Mouse (Mus musculus) kidney, adult 9 months (tissue): ENCODE data around the gene Aff4.

Experiments
- DNase-seq: peaks from one replicate; pipeline ENCODE4 v3.0.0; 2022

Gene Aff4

GRCm38 (mm10) chr11:53430300-53430669 lies 79.7 kb downstream of the Aff4 start:
- DNase-seq, result no peak

GRCm38 (mm10) chr11:53430670-53431346 lies 80.2 kb downstream of the Aff4 start, which contains the start of the genes Uqcrq and Gdf9:
Gene Uqcrq, minus strand, starts transcription at chr11:53430831.
Gene Gdf9, plus strand, starts transcription at chr11:53431023.
- peak; percentile 100 for DNase-seq

GRCm38 (mm10) chr11:53431347-53432056 lies 80.9 kb downstream of the Aff4 start:
- DNase-seq, result no peak

GRCm38 (mm10) chr11:53433057-53433456 lies 82.4 kb downstream of the Aff4 start:
- DNase-seq, result no peak

- DNase-seq, result no peak
These were observed 84.9 kb downstream of the Aff4 start for GRCm38 (mm10) chr11:53435504-53435903.

- no peak for DNase-seq
These were observed 85.7 kb downstream of the Aff4 start for GRCm38 (mm10) chr11:53436338-53436737.

GRCm38 (mm10) chr11:53441921-53442320 lies 91.3 kb downstream of the Aff4 start:
- no peak for DNase-seq

GRCm38 (mm10) chr11:53443861-53444260 lies 93.2 kb downstream of the Aff4 start:
- peak; percentile 70 for DNase-seq

- DNase-seq, result no peak
These were observed 94.9 kb downstream of the Aff4 start for GRCm38 (mm10) chr11:53445562-53445961.

GRCm38 (mm10) chr11:53446183-53446582 lies 95.5 kb downstream of the Aff4 start:
- DNase-seq, result no peak

- no peak for DNase-seq
These were observed 97.4 kb downstream of the Aff4 start for GRCm38 (mm10) chr11:53447996-53448395.

GRCm38 (mm10) chr11:53448529-53448928 lies 97.9 kb downstream of the Aff4 start:
- peak; percentile 91 for DNase-seq

- no peak for DNase-seq
These were observed 99.6 kb downstream of the Aff4 start for GRCm38 (mm10) chr11:53450070-53450705.

GRCm38 (mm10) chr11:53451361-53451760 lies 100.7 kb downstream of the Aff4 start:
- DNase-seq, result no peak

GRCm38 (mm10) chr11:53452396-53452795 lies 101.8 kb downstream of the Aff4 start:
- peak; percentile 70 for DNase-seq

- DNase-seq, result no peak
These were observed 102.4 kb downstream of the Aff4 start for GRCm38 (mm10) chr11:53453031-53453430.

- peak; percentile 73 for DNase-seq
These were observed 106.1 kb downstream of the Aff4 start, which contains the start of the genes Gm10447 and Shroom1 for GRCm38 (mm10) chr11:53456474-53457371. Gene Gm10447, minus strand, starts transcription at chr11:53457110. Gene Shroom1, plus strand, starts transcription at chr11:53457205.

GRCm38 (mm10) chr11:53457372-53457954 lies 106.8 kb downstream of the Aff4 start:
- peak; percentile 44 for DNase-seq

- DNase-seq, result no peak
These were observed 108.4 kb downstream of the Aff4 start for GRCm38 (mm10) chr11:53458996-53459395.

GRCm38 (mm10) chr11:53460192-53460591 lies 109.6 kb downstream of the Aff4 start:
- DNase-seq, result no peak

- peak; percentile 75 for DNase-seq
These were observed 111.1 kb downstream of the Aff4 start for GRCm38 (mm10) chr11:53461727-53462126.
